Mouse (Mus musculus): ENCODE results near the gene Tbc1d2.

DNA sequence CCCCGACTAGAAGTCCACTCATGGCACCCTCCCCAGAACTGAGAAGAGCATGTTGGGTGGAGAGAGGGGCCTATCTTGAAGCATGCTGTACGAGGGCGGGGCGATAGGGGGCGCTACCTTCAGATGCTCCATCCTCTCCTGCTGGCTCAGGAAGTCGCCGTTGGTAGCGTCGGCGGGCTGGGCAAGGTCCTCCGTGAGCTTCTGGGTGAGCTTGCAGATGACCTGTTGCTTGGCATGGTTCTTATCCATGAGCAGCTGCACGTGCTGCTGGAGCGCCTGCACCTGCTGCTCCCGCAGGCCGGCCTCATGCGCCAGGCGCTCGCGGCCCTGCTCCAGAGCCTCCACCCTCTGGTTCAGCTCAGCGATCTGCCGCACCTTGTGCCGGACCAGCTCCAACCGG, 29.7 kb downstream of the Tbc1d2 start:
- TF ChIP-seq POLR2A (IDR thresholded peaks at IDR 0.05; ENCODE audit: extremely low read depth, insufficient read depth, low read length) (no peak), CTCF (IDR thresholded peaks at IDR 0.05; ENCODE audit: low read depth, low read length) (peak; percentile 53)

Data from liver, adult 2 months (tissue).